Mouse (Mus musculus) E14TG2a.4 (cell line): ENCODE measurements around the gene Tpbgl.

Experiments used
- H3K27me3 ChIP-seq: 2 replicates; pipeline ENCODE4 v1.6.1; 2014; ENCODE audit warnings: low read length, control low read depth; ENCODE audit not compliant: insufficient read depth
- H3K36me3 ChIP-seq: 2 replicates; pipeline ENCODE4 v1.6.1; 2014; ENCODE audit warnings: low read length, control low read depth; ENCODE audit not compliant: insufficient read depth
- H3K4me1 ChIP-seq: replicated peaks from 2 replicates; pipeline ENCODE4 v1.6.1; 2014; ENCODE audit warnings: low read depth, low read length, control low read depth
- H3K4me3 ChIP-seq: replicated peaks from 2 replicates; pipeline ENCODE4 v1.5.1; 2014; ENCODE audit warnings: mild to moderate bottlenecking, low read length
- H3K9me3 ChIP-seq: 2 replicates; pipeline ENCODE4 v1.6.1; 2014; ENCODE audit warnings: low read length, control low read depth
- CTCF ChIP-seq: conservative IDR thresholded peaks from 2 replicates; pipeline ENCODE4 v1.5.1; 2014; ENCODE audit warnings: low read length
- NANOG ChIP-seq: IDR thresholded peaks from 2 replicates; pipeline ENCODE4 v1.6.1; 2014; ENCODE audit warnings: borderline replicate concordance, low read length, mixed read lengths
- POU5F1 ChIP-seq: IDR thresholded peaks from 2 replicates; pipeline ENCODE4 v1.6.1; 2014; ENCODE audit warnings: low read length, borderline replicate concordance

Gene Tpbgl

DNA sequence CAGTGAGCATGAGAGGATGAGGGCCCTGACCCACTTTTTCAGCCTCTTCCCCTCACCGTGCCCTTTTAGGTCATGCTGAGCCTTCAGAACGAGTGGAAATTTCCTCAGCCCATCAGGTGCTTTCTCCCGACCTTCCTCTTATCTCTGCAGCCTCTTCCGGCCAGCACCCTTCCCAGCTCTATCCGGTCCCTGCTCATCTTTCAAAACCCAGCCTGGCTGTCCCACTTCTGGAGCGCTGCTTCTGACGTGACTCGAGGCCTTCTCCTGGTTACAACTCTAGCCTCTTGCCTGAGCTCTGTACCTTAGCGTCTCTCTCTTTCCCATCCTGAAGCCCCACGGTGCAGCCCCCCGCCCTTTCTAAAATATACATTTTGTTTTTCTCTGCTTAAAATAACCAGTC lies 27.3 kb upstream of the Tpbgl start:
- Histone ChIP-seq H3K4me1 (no peaks in the 10 kb centered on the region), H3K9me3 (no peaks in the 10 kb centered on the region), H3K36me3 (no peaks in the 10 kb centered on the region), H3K4me3 (no peak overlapping the region), H3K27me3 (peaks cover 20% of the 10 kb centered on the region)
- TF ChIP-seq POU5F1 (no peak), NANOG (no peak)

DNA sequence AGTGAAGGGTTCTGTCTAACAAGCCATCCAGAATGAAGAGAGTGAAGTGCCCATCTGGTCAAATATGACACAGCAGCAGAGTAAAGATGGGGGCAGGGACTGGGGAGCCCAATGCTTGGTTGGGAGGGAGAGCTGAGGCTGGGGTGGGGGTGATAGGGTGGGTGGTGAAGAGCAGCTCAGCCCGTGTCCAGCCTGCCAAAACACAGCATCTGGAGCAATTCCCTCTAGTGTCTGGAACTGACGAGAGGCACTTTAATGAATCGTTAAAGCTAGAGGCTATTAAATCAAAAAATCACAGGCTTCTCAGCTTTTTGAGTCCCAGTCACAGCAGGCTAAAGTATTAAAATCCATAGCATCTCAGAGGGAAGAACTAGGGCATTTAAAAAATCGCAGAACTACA lies 22.7 kb upstream of the Tpbgl start:
- Histone ChIP-seq H3K9me3 (peaks cover 16% of the 10 kb centered on the region), H3K4me3 (no peak overlapping the region), H3K36me3 (no peaks in the 10 kb centered on the region), H3K27me3 (peaks cover 12% of the 10 kb centered on the region), H3K4me1 (peaks cover 7% of the 10 kb centered on the region)
- TF ChIP-seq CTCF: no peak
- TF ChIP-seq NANOG: no peak
- TF ChIP-seq POU5F1: no peak

DNA sequence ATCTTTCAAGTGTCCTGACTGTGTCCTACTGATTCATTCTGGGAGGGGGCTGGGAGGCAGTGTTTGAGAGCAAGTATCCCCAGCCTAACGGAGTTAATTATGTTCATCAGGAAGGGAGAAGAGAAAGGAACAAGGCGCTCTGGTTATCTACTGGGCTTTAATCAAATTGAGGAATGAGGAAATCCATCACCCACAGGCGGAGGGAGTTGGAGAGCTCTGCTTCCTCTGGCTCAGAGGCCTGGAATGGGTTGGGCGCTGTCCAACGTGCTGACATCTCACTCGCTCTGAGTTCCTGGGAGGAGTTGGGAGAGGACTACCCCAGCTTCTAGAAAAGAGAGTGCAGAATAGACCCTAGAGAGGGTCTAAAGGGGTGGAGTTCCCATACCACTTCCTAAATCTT lies 21.7 kb upstream of the Tpbgl start:
- peaks cover 16% of the 10 kb centered on the region for H3K9me3 ChIP-seq
- no peaks in the 10 kb centered on the region for H3K36me3 ChIP-seq
- peaks cover 15% of the 10 kb centered on the region for H3K4me1 ChIP-seq
- no peak for TF ChIP-seq POU5F1
- TF ChIP-seq NANOG: no peak
- no peak for TF ChIP-seq CTCF
- no peak overlapping the region for H3K4me3 ChIP-seq
- H3K27me3 ChIP-seq: peaks cover 12% of the 10 kb centered on the region

DNA sequence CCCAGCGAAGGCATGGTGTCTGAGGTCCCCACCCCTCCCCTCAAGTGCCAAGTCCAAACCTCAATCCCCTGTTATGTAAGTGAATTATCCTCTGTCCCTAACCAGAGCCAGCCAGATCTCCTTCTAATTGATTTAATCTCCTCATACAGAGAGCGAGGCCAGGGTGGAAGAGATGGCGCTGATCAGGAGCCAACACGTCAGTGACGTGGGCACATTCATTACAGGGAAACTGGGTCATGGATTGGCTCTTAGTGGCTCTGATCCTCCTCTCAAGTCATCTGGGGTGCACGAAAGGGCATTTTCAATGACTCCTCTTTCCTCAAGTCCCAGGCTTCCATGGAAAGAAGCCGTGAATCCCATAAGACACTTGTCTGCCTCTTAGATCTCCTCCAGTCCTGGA lies 17.8 kb upstream of the Tpbgl start:
- TF ChIP-seq CTCF (no peak), POU5F1 (no peak), NANOG (no peak)
- H3K9me3 ChIP-seq: peaks cover 16% of the 10 kb centered on the region
- H3K4me1 ChIP-seq: peaks cover 44% of the 10 kb centered on the region
- no peak overlapping the region for H3K4me3 ChIP-seq
- H3K27me3 ChIP-seq: peaks cover 20% of the 10 kb centered on the region
- no peaks in the 10 kb centered on the region for H3K36me3 ChIP-seq

DNA sequence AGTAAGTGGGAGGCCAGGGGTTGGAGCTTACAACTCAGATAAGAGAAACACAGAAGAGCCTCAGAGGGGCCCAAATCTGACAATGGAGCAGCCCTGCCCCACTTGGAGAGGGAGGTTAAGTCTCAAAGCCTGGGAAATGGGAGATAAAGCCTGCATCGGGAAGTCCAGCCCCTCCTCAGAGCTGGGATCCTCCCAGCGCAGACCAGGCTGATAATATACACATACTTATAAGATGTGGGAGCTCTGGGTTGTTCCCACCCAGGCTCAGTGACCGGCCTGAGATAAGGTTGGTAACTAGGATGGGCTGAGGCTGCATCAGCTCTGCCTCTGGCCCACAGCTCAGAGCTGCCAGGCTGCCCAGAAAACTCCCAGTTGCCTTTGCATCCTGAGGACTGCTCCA lies 15.2 kb upstream of the Tpbgl start:
- peaks cover 46% of the 10 kb centered on the region for H3K4me1 ChIP-seq
- peaks cover 23% of the 10 kb centered on the region for H3K27me3 ChIP-seq
- TF ChIP-seq POU5F1 (no peak), CTCF (no peak), NANOG (no peak)
- no peaks in the 10 kb centered on the region for H3K36me3 ChIP-seq
- H3K9me3 ChIP-seq: peaks cover 8% of the 10 kb centered on the region
- H3K4me3 ChIP-seq: no peak overlapping the region

DNA sequence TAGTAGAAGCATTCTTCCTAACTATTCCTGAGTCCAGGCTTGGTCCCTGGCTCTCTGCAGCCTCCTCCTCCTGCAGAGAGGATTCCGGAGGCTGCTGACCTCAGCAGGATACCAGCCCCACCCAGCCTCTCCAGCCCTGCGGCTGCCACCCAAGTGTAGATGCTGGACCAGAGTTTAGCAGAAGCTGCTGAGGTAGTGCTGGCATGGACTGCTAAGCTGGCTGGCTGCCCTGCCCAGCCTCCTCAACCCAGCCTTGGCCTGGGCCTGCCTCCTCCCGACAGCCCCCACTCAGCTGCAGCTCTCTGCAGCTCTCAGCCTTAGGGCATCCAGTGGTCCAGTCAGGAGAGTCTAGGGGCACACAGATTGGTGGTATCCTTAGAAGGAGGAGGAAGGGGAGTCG lies 14.3 kb upstream of the Tpbgl start:
- Histone ChIP-seq H3K27me3 (peaks cover 27% of the 10 kb centered on the region), H3K4me3 (no peak overlapping the region), H3K4me1 (peaks cover 46% of the 10 kb centered on the region), H3K36me3 (no peaks in the 10 kb centered on the region), H3K9me3 (no peaks in the 10 kb centered on the region)
- no peak for TF ChIP-seq CTCF
- TF ChIP-seq POU5F1: no peak
- TF ChIP-seq NANOG: no peak

DNA sequence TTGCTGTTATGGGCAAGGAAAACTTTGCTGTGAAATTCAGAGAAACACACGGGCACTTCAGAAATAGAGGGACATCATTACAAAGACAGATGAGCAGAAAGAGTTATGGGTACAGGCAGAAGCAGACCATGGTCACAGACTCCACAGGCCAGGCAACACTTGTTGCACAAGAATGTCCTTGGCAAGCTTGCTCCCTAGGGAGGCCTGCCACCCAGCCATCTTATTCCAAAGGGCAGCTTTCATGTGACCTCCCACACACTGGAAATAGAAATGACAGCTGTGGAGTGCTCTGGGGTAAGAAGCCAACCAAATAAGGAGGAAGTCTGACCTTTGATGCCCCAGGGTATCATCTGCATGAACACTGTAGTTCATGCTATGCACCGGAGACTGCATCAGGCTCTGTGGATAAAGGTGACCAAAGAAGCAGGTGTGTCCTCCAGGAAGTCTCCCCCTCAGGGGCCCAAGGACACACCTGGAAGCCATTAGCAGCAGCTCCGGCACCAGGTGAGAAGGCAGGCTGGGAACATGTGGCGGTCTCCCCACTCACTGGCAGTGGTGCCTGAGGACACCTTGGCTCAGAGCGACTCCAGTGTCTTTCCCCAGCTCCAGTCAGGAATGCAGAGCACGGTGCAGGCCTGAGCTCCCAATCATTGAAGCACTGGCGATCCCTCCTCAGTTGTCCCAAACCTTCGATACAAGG lies 7.2 kb upstream of the Tpbgl start:
- TF ChIP-seq POU5F1 (no peak), CTCF (no peak), NANOG (no peak)
- Histone ChIP-seq H3K4me3 (no peak overlapping the region), H3K27me3 (peaks cover 59% of the 10 kb centered on the region)

DNA sequence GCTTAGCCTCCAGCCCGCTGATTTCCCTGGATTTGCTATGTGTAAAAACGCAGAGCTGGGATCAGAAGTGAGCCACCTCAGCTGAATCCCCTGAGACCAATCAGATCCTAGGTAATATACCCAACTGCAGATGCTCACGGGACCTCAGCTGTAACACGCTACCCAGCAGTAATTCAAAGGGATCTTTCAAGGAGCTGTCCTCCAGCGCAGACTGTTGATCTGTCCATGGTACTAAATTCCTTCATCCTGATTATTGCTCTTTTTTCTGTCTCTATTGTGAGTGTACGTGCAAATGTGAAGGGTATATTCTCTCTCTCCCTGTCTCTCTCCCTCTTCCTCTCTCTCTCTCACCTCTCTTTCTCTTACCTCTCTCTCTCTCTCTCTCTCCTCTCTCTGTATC lies 5.4 kb upstream of the Tpbgl start:
- TF ChIP-seq CTCF: no peak
- no peak for TF ChIP-seq POU5F1
- TF ChIP-seq NANOG: no peak
- Histone ChIP-seq H3K4me3 (no peak overlapping the region), H3K9me3 (no peaks in the 10 kb centered on the region), H3K36me3 (no peaks in the 10 kb centered on the region), H3K27me3 (peaks cover 74% of the 10 kb centered on the region), H3K4me1 (peaks cover 7% of the 10 kb centered on the region)

More for the DNA sequence above, 7.2 kb upstream of the Tpbgl start:
- no peaks in the 10 kb centered on the region for H3K36me3 ChIP-seq
- no peaks in the 10 kb centered on the region for H3K4me1 ChIP-seq
- no peaks in the 10 kb centered on the region for H3K9me3 ChIP-seq

DNA sequence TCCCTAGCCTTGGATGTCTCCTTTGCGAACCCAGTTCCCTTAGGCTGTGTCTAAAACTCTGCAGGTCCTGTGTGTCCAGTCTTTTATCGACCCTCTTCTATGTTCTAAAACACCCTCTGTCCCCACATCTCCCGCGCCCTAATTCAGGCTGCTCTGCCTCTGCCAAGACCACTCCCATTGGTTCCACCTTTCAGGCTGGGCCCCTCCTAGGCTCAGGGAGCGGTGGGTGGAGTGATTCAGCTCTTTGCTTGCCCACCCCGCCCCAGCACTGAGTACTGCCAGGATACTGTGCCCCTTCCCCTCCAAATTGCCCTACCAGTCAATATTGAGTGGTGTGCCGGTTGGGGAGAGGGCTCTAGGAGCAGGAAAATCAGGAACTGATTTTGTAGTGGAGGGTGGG lies 463 bp upstream of the Tpbgl start:
- H3K4me3 ChIP-seq: peak overlapping the region; percentile 80
- H3K4me1 ChIP-seq: peaks cover 15% of the 10 kb centered on the region
- H3K9me3 ChIP-seq: no peaks in the 10 kb centered on the region
- no peaks in the 10 kb centered on the region for H3K36me3 ChIP-seq
- TF ChIP-seq POU5F1 (no peak), CTCF (no peak), NANOG (no peak)
- H3K27me3 ChIP-seq: peaks cover 95% of the 10 kb centered on the region
